Mouse (Mus musculus): ENCODE measurements around the gene Skil.

GRCm38 (mm10) chr3:31050375-31050774 lies 44.5 kb upstream of the Skil start:
- TF ChIP-seq CTCF (IDR thresholded peaks at IDR 0.05; ENCODE audit: extremely low read depth, insufficient read depth, low read length) (no peak), POLR2A (IDR thresholded peaks at IDR 0.05; ENCODE audit: extremely low read depth, insufficient read depth, low read length) (no peak)
